Mouse (Mus musculus) layer of hippocampus, adult 6 months (tissue): ENCODE measurements around the gene Gtf3c6. TPM values are rescaled to one million over a fixed set of nuclear protein-coding genes. Genes with fewer than 3 reads are reported as not detected.

ENCODE experiments used
- long read RNA-seq, 2 experiments: library from polyadenylated mRNA; unstranded; transcript quantifications; one replicate each; pipeline ENCODE4 v2.0.0; 2019 to 2020
- polyA plus RNA-seq: library from polyadenylated mRNA; unstranded; fragments of <200 nt; fragmentation: Nextera tagmentation; gene quantifications from 2 replicates; pipeline ENCODE4 v1.2.3, GENCODE M21; 2021

The Gtf3c6 gene
- 48.0 and 55.5 TPM in 2 replicates for polyA plus RNA-seq
- long read RNA-seq, experiment 1, transcript Gtf3c6-201 (6 exons, 887 nt): minor isoform, 5 of 32 reads
- long read RNA-seq, experiment 1, transcript Gtf3c6-206 (6 exons, 2,526 nt): major isoform, 14 of 32 reads
- long read RNA-seq, experiment 1, partial matches to known transcripts: 10 of 32 reads
- long read RNA-seq, experiment 1, other reads (novel, unspliced or antisense): 1 of 32 reads
- long read RNA-seq, experiment 2, transcript Gtf3c6-206 (6 exons, 2,526 nt): major isoform, 49 of 69 reads
- long read RNA-seq, experiment 2, transcript Gtf3c6-201 (6 exons, 887 nt): minor isoform, 14 of 69 reads
- long read RNA-seq, experiment 2, partial matches to known transcripts: 2 of 69 reads
- long read RNA-seq, experiment 2, other reads (novel, unspliced or antisense): 2 of 69 reads

DNA sequence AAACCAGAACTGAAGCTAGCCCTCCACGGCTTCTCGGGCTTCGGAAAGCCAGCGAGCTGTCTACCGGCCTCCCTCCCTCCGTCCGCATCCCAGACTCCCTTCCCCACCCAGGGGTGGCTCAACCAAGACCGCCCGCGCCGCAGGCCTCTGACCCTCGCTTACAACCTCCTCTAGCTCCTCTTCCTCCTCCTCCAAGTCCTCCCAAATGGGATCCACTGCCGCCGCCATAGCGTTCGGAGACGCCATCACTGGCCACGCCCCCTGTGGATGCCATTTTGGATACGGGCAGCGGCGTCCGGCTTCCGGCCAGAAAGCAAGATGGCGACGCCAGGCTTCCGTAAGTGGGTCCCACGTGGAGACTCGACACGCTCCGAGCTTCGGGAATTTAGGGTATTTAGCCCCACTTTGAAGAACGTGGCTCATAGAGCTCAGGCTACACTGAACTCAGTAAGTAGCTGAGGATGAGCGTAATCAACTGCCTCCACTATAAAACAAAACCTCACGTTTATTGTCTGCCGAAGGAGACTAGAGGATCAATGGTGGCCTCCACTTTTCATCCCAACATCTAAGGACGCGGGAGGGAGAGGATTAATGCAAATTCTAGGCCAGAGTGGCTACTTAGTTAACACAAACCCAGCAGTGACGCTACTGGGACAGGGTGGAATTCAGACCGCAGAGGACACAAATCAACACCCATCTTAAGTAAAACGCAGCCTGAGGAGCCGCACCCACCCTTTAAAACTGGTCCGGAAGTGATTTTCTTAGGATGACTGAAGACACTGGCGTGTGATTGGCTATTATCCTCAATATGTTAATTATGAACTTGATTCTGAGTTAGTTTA is at the start of gene Gtf3c6:
Gene Gtf3c6, minus strand, starts transcription at position 695 of the 842 bp plus-strand sequence.

DNA sequence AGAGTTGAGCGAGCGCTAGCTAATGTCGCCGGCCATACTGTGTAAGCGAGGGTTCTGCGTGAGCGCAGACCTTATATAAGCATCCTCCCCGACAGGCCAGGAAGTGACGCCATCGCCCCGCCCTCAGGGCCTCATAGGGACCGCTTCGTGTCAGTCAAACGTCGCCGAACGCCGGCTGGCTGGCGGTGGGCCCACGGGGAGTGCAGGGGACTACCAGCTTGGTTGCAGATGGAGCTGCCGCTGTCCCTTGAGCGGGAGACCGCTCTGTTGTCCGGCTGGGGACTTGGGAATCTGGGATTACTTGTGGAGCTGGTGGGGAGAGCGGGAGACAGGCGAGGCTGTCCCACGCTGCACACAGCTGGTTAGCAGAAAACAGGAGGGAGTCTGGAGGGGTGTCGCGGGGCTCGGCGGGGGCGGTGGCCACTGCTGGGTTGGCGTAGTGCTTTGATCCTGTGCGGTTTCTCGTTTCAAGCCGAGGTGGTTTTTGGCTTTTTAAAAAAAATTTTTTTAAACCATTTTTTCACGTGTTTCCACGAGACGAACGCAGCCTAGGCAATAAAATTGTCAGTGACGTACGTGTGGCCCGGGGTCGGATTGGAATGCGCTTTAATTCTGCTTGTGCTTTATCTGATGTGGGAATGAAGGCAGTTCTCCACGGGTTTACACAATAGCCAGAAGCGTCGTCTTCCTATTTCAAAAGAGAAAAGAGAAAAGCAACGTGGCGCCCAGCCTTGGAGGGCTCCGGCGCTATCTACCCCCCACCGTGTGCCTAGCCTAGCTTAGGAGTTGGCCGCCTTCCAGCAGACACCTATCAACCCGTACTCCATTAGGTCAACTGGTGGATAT is 44.5 kb upstream of the Gtf3c6 start, which contains the start of gene Amd1:
Gene Amd1, minus strand, starts transcription at position 47 of the 846 bp plus-strand sequence.

DNA sequence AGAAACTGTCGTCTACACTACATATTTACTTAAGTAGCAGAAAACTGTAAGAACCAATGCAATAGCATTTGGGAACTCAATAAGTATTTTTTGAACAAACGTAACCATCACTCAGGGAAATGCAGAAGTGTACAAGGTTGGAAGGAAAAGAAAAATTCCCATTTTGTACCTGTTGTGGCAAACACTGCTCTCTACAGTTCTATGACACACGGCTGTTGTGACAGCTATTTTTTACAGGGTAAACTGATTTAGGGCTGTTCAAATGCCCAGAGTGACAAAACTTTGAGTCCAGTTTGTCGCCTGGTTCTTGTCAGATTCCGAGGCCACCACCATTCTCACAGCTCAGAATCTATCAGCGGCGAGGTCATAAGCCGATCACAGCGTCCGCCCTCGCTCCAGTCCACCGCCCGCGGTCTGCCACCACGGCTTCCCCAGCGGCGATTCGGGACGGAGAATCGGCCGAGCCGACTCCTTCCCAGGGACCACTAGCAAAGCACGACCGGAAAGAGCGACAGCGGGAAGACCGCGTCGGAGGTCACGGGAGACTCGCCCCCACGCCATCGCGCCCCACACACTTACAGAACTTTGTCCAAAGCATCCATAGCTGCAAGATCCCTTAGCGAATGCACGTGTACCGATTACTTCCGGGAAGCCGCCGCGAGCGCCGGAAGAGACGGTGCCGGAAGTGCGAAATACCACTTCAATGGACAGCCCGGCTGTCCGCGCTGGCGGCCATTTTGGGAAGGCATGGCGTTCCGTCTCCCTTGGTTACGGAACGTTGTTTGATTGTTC is 11.3 kb downstream of the Gtf3c6 start, which contains the start of gene Rpf2:
Gene Rpf2, minus strand, starts transcription at position 663 of the 792 bp plus-strand sequence.

Other genes with a start within 250 kb of the Gtf3c6 start
- 0.34 and 0.74 TPM in 2 replicates for gene Mfsd4b1, start 232.8 kb downstream of the Gtf3c6 start, polyA plus RNA-seq
- 0.54 and 0.55 TPM in 2 replicates for gene Slc16a10, start 115.8 kb downstream of the Gtf3c6 start, polyA plus RNA-seq
- 35.3 and 39.2 TPM in 2 replicates for gene Rpf2, start 11.1 kb downstream of the Gtf3c6 start, polyA plus RNA-seq
- gene Amd1, start 44.1 kb upstream of the Gtf3c6 start, polyA plus RNA-seq: 38.7 and 70.7 TPM in 2 replicates
- 4.4 and 4.8 TPM in 2 replicates for gene Cdk19, start 81.5 kb upstream of the Gtf3c6 start, polyA plus RNA-seq